Mouse (Mus musculus) large intestine, adult 2 months (tissue): ENCODE measurements around the gene Cd27. TPM values are rescaled to one million over a fixed set of nuclear protein-coding genes. Genes with fewer than 3 reads are reported as not detected.

ENCODE experiments used
- DNase-seq: peaks from one replicate; pipeline ENCODE4 v3.0.0-alpha.2; 2012; ENCODE audit warnings: low read depth, low spot score
- WGBS: fragments of 180-500 bp; shearing (Covaris S2); methylation state at CpG from one replicate; pipeline ENCODE4 v1.1.7; 2018; 5-methylcytosine and 5-hydroxymethylcytosine counted together
- polyA plus RNA-seq: library from polyadenylated mRNA; depleted of rRNA; stranded (reverse); fragments of >200 nt; gene quantifications from 2 replicates; pipeline ENCODE4 v1.2.3, GENCODE M21; 2012

Cd27 gene
- polyA plus RNA-seq, 1 experiment = 4.5 TPM

- whole genome bisulfite sequencing = 88% methylated on average over 11 of the region's 11 CpGs
- DNase-seq = no peak
Observed at GRCm38 (mm10) chr6:125217899-125218298, 18.9 kb downstream of the Cd27 start.

GRCm38 (mm10) chr6:125216898-125217297 is 19.9 kb downstream of the Cd27 start:
- no peak for DNase-seq
- 74% methylated on average over 2 of the region's 2 CpGs for WGBS

GRCm38 (mm10) chr6:125215148-125215954 is 21.5 kb downstream of the Cd27 start, which contains the start of gene Vamp1:
TSS of gene Vamp1 (plus strand) at chr6:125215551.
- WGBS = under 1% methylated on average over 48 of the region's 48 CpGs
- DNase-seq = peak; percentile 95

- 80% methylated on average over 6 of the region's 6 CpGs for WGBS
- no peak for DNase-seq
Observed at GRCm38 (mm10) chr6:125213715-125214114, 23.1 kb downstream of the Cd27 start.

- DNase-seq = no peak
- 66% methylated on average over 6 of the region's 6 CpGs for WGBS
Observed at GRCm38 (mm10) chr6:125213129-125213528, 23.7 kb downstream of the Cd27 start.

GRCm38 (mm10) chr6:125212621-125213020 is 24.2 kb downstream of the Cd27 start:
- DNase-seq = no peak
- 17% methylated on average over 2 of the region's 2 CpGs for WGBS

- DNase-seq = no peak
- WGBS = 82% methylated on average over 1 of the region's 1 CpGs
Observed at GRCm38 (mm10) chr6:125210436-125210835, 26.4 kb downstream of the Cd27 start.

GRCm38 (mm10) chr6:125197166-125197565 is 39.6 kb downstream of the Cd27 start:
- no peak for DNase-seq
- 78% methylated on average over 5 of the region's 5 CpGs for WGBS

- DNase-seq = no peak
- WGBS = 79% methylated on average over 3 of the region's 3 CpGs
Observed at GRCm38 (mm10) chr6:125196301-125196700, 40.5 kb downstream of the Cd27 start.

GRCm38 (mm10) chr6:125195541-125196075 is 41.2 kb downstream of the Cd27 start:
- WGBS = 50% methylated on average over 1 of the region's 1 CpGs
- DNase-seq = no peak

- DNase-seq = no peak
- WGBS = 36% methylated on average over 7 of the region's 7 CpGs
Observed at GRCm38 (mm10) chr6:125193390-125193789, 43.4 kb downstream of the Cd27 start.

GRCm38 (mm10) chr6:125192841-125193240 is 44.0 kb downstream of the Cd27 start:
- 21% methylated on average over 5 of the region's 5 CpGs for WGBS
- DNase-seq = no peak

GRCm38 (mm10) chr6:125192016-125192714 is 44.6 kb downstream of the Cd27 start:
- peak; percentile 88 for DNase-seq
- under 1% methylated on average over 34 of the region's 34 CpGs for WGBS

GRCm38 (mm10) chr6:125191332-125192015 is 45.3 kb downstream of the Cd27 start, which contains the start of the genes Ncapd2 and Mrpl51:
TSS of gene Ncapd2 (minus strand) at chr6:125191701.
TSS of gene Mrpl51 (plus strand) at chr6:125191801.
- DNase-seq = peak; percentile 68
- under 1% methylated on average over 54 of the region's 54 CpGs for WGBS

GRCm38 (mm10) chr6:125190816-125191215 is 46.0 kb downstream of the Cd27 start:
- DNase-seq = no peak

- 95% methylated on average over 10 of the region's 10 CpGs for WGBS
Observed at GRCm38 (mm10) chr6:125186203-125186602, 50.6 kb downstream of the Cd27 start.

More at GRCm38 (mm10) chr6:125186203-125186602, 50.6 kb downstream of the Cd27 start:
- no peak for DNase-seq
